Mouse (Mus musculus) brown adipose tissue, adult 24 weeks (tissue): ENCODE measurements at regions not wholly inside any gene's neighbourhood (a gene's known extent, or its start where the extent isn't known, plus 50 kb on each side); places are given as distances from the start of the nearest gene placed in this dataset.

Experiments used
- H3K27ac ChIP-seq: fragments of 200-500 bp; replicated peaks from 2 replicates; pipeline ENCODE4 v1.5.1; 2012; ENCODE audit warnings: low read depth, mild to moderate bottlenecking, low read length
- H3K4me1 ChIP-seq: fragments of 200-500 bp; 2 replicates; pipeline ENCODE4 v1.6.1; 2012; ENCODE audit warnings: low read length, mixed read lengths; ENCODE audit not compliant: control insufficient read depth, insufficient read depth, insufficient read length
- H3K4me3 ChIP-seq: fragments of 200-500 bp; 2 replicates; pipeline ENCODE4 v1.5.1; 2012; ENCODE audit warnings: low read depth, mild to moderate bottlenecking, low read length, moderate library complexity; ENCODE audit not compliant: insufficient read depth

DNA sequence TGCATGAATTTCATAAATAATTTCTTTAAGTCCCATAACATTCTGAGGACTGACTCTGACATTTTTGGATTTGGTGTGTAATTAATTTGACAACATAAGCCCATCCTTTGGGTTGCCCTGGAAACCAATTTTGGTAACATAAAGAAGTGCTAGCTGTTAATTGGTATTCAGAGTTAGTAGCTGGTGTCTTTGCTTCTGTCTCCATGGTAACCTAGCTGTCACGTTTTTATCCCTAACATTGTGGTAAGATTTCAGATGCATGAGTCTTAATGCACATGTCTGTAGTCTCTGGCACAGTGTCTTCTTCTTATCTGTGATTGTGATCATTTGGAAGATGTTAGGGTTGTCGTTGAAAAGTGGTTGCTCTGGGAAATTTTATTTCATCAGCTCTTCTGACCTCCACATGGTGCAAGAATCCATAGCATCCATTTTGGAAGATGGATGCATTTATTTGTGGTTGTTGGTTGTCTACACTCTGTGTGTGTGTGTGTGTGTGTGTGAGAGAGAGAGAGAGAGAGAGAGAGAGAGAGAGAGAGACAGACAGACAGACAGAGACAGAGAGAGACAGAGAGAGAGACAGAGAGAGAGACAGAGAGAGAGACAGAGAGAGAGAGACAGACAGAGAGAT, 255.1 kb downstream of the Plk2 start:
- no peak overlapping the region for H3K27ac ChIP-seq

DNA sequence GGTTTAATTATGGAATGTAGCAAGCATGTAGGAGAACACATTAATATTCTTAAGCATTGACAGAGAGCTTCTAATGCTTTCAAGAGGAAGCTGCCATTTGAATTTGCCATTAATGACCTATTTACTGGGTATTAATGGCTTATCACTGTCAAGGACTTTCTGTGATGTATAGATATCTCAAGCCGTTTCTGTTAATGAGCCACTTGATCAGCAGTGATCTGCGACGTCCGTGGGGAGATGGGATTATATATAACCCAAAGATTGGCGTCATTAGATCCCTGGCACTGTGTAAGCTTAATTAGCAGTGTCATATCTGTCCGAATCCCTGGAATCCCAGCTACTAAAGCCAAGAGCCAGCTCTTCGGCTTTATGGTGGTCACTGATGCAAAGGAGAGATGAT, 257.4 kb downstream of the Plk2 start:
- no peaks in the 10 kb centered on the region for H3K4me1 ChIP-seq
- no peak overlapping the region for H3K4me3 ChIP-seq
- no peak overlapping the region for H3K27ac ChIP-seq

More for the DNA sequence above, 255.1 kb downstream of the Plk2 start:
- Histone ChIP-seq H3K4me3 (no peak overlapping the region), H3K4me1 (no peaks in the 10 kb centered on the region)

DNA sequence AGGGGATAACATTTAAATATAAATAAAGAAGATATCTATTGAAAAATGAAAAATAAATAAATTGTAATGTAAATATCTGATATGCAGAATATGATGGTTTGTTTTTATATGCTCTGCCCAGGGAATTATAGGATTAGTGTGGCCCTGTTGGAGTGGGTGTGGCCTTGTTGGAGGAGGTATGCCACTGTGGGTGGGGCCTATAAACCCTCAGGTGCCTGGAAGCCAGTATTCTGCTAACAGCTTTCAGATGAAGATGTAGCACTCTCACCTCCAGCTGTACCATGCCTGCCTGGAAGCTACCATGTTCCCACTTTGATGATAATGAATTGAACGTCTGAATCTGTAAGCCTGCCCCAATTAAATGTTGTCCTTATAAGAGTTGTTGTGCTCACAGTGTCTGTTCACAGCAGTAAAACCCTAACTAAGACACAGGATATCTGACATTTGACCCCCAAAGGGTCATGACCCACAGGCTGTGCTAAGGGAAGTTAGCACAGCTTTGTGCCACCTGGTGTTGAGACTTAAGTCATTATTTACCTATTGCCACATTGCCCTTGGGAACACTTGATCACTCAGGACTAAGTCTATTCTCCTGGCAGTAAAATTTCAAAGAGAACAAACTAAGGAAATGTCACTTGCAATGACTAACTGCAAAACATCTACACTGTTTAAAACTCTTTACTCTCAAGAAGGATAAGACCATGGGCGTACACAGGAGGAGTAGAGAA, 270.4 kb downstream of the Plk2 start:
- Histone ChIP-seq H3K4me1 (no peaks in the 10 kb centered on the region; the same call in 1 of the 2 replicates), H3K4me3 (no peak overlapping the region), H3K27ac (no peak overlapping the region)

DNA sequence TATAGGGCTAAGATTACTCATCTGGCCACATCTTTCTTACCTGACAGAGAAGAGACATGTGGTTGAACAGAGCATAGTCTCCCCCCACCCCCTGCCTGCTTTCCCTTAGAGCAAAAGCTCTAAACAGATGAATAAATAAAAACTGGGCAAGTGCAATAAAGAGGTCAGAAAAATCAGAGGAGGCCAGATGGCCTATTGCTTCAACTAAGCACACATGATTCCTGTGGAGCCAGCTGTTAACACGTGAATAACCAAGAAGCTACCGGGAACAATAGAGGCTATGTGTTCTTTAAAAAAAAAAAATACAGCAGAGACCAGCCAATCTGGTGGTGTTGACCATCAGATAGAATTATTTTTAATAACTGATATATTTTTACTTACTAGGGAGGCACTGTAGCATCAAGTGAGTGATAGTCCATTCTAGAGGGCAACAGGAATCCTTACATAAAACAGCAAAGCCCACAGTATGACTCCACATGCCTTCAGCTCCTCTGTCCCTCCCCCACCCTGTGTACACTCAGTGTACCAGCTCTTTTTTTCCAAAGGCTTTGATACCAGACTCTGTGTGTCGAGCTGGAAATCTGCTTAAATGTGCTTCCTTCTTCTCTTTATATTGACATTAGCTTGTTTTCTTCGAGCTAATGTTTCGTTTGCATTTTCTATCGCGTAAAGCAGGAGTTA, 272.6 kb downstream of the Plk2 start:
- H3K4me3 ChIP-seq = no peak overlapping the region
- no peaks in the 10 kb centered on the region; the same call in 1 of the 2 replicates for H3K4me1 ChIP-seq
- no peak overlapping the region for H3K27ac ChIP-seq

DNA sequence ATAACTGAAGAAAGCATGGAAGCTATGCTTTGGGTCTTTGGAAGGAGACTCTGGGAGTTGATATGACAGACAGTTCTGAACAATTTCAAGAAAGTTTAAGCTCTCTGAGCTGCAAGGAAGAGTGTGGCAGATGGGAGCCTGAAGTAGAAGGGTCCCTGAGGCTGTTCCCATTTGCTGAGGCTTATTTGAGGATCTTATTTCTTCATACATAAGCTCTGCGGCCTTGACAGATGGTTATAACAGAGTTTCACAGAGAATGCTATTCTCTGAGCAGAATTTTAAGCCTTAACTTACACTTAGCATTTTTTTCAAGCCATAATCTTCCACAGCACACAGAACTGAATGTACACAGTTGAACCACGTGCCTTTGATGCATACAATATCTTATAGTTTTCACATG, 278.7 kb downstream of the Plk2 start:
- Histone ChIP-seq H3K27ac (no peak overlapping the region), H3K4me1 (no peaks in the 10 kb centered on the region), H3K4me3 (no peak overlapping the region)

DNA sequence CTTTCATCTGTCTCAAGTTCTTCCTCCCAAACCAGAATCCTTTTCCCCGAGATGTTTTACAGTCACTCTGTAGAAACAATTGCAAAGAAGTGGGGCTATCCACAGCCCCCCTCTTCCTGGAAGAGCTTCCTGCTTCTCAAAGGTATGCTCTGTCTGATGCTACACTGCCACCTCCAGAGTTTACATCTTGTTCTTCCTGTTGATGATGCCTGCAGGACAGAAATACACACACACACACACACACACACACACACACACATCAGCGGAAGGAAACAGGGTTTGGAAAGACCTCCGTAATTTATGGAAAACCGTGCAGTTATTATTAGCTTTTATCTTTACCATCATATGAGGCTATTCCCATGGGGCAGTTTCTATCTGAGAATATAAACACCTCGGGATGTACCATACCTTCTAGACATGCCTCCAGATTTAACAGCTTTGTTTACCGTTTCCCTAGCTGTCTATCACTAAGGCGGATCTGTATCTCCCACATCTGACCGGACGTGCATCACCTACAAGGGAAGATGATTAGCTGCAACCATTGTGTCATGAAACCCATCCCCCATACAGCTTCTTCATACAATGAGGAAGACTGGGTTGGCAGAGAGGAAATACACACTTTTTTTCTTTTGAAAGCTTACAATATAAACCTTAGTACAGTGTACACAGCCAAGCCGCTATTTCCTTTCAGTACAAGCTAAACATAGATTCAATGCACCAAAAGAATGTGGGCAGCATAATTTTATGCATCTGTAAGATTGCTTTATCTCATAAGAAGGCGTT, 288.6 kb downstream of the Plk2 start:
- Histone ChIP-seq H3K27ac (peak overlapping the region; percentile 51), H3K4me3 (no peak overlapping the region), H3K4me1 (peaks cover 3% of the 10 kb centered on the region; the same call in 1 of the 2 replicates)

DNA sequence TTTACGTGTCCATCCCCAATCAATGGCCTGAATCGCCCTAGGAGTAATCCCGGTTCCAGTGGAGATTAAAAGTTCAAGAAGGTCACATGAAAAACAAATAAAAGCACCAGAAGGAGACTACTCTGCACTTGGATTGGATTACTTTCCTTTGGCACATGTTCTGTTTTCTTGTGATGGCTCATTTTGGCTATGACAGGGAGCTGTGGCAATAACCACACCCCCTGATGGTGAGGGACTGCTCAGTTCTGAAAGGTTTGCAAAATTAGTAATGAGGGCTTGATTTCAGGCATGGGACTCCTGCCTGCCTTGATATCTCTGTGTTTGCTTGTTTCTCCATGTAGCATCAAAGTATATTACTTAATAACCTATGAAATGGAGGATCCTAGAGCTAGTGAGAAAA, 293.9 kb downstream of the Plk2 start:
- peaks cover 7% of the 10 kb centered on the region; the same call in 1 of the 2 replicates for H3K4me1 ChIP-seq
- H3K27ac ChIP-seq = no peak overlapping the region
- no peak overlapping the region for H3K4me3 ChIP-seq

DNA sequence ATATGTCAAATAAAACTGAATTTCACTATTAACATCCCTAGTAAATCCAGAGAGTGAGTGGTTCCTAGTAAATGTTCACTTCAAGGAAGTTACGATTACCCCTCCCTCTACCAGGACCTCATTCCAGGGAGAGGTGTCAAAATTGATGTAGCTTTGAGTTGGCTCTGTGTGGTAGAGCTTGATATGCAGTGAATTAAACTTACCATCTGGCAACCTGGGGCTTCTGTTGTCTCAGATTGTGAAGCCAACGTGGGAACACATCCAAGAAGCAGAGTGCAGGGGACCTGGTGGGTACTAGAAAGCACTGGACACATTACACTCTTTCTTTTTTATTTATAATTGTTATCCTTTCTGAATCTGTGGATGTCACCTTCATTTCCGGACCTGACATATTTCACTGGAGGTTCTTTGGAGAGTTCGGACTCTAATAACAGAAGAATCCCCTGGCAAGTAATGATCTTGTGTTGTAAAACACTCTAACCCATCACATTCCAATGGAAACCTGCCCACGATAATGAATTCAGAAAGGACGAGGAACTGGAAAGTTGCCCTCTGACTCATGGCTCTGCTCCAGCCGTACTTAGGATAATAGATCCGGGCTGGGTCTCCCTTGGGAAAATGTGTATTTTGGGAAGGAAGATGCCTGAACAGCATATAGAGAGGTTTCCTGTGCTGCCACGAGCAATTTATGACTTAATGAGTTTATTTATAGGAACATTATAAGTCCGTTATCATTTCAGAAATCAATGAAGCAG, 295.8 kb downstream of the Plk2 start:
- peaks cover 6% of the 10 kb centered on the region; the same call in 1 of the 2 replicates for H3K4me1 ChIP-seq
- no peak overlapping the region for H3K4me3 ChIP-seq
- no peak overlapping the region for H3K27ac ChIP-seq

DNA sequence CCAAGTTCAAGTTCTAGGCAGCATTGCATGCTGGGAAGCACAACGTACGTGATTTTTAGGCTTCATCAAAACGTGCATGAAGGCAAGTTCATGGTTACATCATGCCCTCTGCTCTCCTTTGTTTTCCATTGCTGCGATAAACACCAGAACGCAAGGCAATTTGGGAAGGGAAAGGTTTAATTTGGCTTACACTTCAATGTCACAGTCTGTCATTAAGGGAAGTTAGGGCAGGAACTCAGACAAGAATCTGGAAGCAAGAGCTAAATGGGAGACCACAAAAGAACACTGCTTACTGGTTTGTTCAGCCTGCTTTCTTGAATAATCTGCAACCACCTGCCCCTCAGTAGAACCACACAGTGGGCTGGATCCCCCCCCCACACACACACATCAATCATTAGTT, 297.9 kb downstream of the Plk2 start:
- Histone ChIP-seq H3K27ac (0 out of 2 replicates have a peak overlapping the region, but pooled peaks have one; percentile 24), H3K4me3 (no peak overlapping the region), H3K4me1 (peaks cover 9% of the 10 kb centered on the region; the same call in 1 of the 2 replicates)

DNA sequence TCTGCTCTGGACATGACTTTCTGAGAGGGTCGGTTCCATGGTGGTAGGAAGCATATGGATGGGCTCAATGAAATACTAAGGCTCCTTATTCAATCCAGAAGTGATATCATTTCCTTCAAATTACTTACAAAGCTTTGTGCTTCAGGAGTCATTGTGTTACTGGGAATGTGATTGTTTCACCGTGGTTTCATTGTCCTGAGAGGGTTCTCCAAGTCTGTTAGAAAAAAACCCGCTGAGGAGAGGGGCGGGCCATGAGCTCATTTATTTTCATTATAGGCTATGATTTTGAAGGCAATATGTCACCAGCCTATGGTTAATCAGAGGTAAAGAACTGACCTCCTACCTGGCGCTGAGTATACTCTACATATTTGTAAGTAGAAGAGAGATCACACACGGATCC, 300.0 kb downstream of the Plk2 start:
- H3K4me1 ChIP-seq = peaks cover 9% of the 10 kb centered on the region; the same call in 1 of the 2 replicates
- no peak overlapping the region for H3K27ac ChIP-seq
- H3K4me3 ChIP-seq = no peak overlapping the region

DNA sequence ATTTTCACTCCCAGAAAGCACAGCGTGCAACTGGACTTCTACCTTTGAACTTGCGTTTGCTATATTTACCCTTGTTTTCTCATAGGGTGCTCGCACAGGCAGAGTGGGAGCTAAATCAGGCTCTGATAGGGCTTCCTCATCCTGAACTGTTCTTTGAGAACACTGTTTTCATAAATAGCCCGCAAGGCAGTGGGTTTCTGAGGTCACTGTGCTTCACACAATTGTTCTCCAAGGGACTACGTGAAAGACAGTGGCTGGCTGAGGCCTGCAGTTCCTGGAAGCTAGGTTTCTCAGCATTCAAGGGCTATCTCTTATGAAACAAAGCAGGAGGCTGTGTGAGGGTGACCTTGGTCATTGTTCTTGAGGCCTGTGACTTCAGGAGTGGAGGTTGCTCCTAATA, 301.7 kb downstream of the Plk2 start:
- Histone ChIP-seq H3K4me1 (peaks cover 4% of the 10 kb centered on the region; the same call in 1 of the 2 replicates), H3K27ac (peak overlapping the region; percentile 11), H3K4me3 (no peak overlapping the region)

DNA sequence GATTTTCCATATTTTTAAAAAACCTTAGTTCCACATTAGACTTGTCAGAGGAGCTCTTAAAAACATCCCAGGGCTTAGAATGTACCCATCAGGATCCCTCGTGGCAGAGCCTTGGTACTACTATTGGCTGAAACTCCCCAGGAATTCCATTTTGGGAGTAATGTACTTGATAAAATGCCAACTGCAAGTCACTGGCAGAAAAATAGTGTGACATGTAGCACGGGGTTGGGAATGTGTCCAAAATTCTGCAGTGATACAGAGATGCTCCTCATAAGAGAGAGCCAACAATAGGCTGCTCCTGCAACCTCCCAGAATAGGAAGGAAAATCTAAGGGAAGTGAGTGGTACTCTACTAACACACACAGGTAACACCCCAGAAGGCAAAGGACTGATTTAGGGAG, 309.4 kb downstream of the Plk2 start:
- Histone ChIP-seq H3K27ac (no peak overlapping the region), H3K4me1 (peaks cover 5% of the 10 kb centered on the region; the same call in 1 of the 2 replicates), H3K4me3 (no peak overlapping the region)

DNA sequence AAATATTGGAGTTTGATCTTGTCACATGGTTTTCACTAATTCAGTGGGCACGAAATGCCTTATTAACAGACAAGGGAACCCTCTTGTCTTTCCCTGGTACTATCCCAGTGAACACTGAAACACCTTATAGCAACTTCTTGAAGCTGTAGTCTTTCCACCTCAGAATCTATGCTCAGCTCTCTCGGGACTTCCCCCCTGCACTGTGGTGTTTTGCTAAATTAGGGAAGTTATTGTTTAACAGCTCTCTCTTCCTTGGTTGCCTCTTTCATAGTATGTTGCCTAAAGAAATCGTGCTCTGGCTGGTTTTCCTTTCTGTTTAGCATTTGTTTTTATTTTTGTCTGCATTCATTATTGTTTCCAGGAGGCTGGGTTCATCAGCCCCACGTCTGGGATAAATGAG, 316.0 kb downstream of the Plk2 start:
- Histone ChIP-seq H3K4me3 (no peak overlapping the region), H3K4me1 (peaks cover 7% of the 10 kb centered on the region; the same call in 1 of the 2 replicates), H3K27ac (no peak overlapping the region)

DNA sequence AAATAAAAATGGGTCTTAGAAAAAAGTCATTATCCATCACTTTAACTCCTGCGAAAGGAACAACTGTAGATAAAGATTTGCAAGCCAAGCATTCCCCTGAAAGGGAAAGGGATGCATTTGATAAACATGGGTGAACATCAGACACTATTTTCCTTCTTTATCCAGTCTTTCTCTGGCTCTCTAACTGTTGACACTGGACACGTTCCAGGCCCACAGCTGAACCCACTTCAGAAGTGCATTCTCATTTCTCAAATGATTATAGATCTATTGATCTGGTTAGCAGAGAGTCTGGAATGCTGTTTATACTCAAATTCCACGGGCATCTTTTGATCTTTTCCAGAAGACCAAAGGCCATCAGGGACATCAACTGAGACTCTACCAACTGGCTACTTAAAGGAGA, 317.7 kb downstream of the Plk2 start:
- Histone ChIP-seq H3K4me1 (0 out of 2 replicates have a peak, but pooled peaks cover 3% of the 10 kb centered on the region), H3K4me3 (no peak overlapping the region), H3K27ac (no peak overlapping the region)
